Mouse (Mus musculus) retina, adult 2 months (tissue): ENCODE measurements around the gene Foxb2.

Source experiments
- DNase-seq: peaks from one replicate; pipeline ENCODE4 v3.0.0-alpha.2; 2012; ENCODE audit warnings: low read depth, low spot score

Gene Foxb2

GRCm38 (mm10) chr19:16825228-16825627 is 48.4 kb downstream of the Foxb2 start:
- DNase-seq = no peak
